Mouse (Mus musculus) CH12.LX (cell line): ENCODE results near the gene Numb. TPM values are rescaled to one million over a fixed set of nuclear protein-coding genes. Genes with fewer than 3 reads are reported as not detected.

Experiments used
- DNase-seq: peaks from one replicate; pipeline ENCODE4 v3.0.0-alpha.2; 2013; ENCODE audit errors: extremely low read depth
- H3K27ac ChIP-seq: 2 replicates; pipeline ENCODE4 v1.5.1; 2012; ENCODE audit warnings: low read depth, mild to moderate bottlenecking, control low read depth, moderate library complexity; ENCODE audit not compliant: insufficient read depth
- H3K27me3 ChIP-seq: replicated peaks from 2 replicates; pipeline ENCODE3; 2012; ENCODE audit warnings: inconsistent platforms
- H3K36me3 ChIP-seq, 2 experiments: replicated peaks in 1 of 2; 2 replicates each; pipeline versions ENCODE3 to v1.6.1; 2012; ENCODE audit warnings: inconsistent platforms in 1 of 2, low read length in 1 of 2, mild to moderate bottlenecking in 1 of 2, mixed read lengths in 1 of 2, moderate library complexity in 1 of 2; ENCODE audit not compliant: control insufficient read depth in 1 of 2, insufficient read depth in 1 of 2
- H3K4me1 ChIP-seq, 2 experiments: 2 replicates each; pipeline ENCODE4 v1.6.1; 2012; ENCODE audit warnings: inconsistent platforms in 1 of 2, moderate library complexity in 1 of 2; ENCODE audit not compliant: insufficient read depth in 2 of 2, control insufficient read depth in 1 of 2
- H3K4me2 ChIP-seq: 2 replicates; pipeline ENCODE4 v1.6.1; 2012; ENCODE audit warnings: low read depth, mild to moderate bottlenecking, control low read depth; ENCODE audit not compliant: poor library complexity, insufficient read depth, severe bottlenecking
- H3K4me3 ChIP-seq, 3 experiments: fragments of 150-350 bp in 1 of 3; sonication (generic) in 1 of 3; replicated peaks in 1 of 3; 2 replicates each; pipeline versions ENCODE3 to v1.5.1; 2011 to 2012; ENCODE audit warnings: low read depth in 2 of 3, low read length in 2 of 3, mild to moderate bottlenecking in 2 of 3, moderate library complexity in 2 of 3, control low read depth in 1 of 3, improper control_type of control experiment in 1 of 3, inconsistent platforms in 1 of 3, mixed read lengths in 1 of 3; ENCODE audit not compliant: poor library complexity in 1 of 3
- H3K79me2 ChIP-seq: replicated peaks from 2 replicates; pipeline ENCODE4 v1.6.1; 2012; ENCODE audit warnings: mild to moderate bottlenecking, moderate library complexity; ENCODE audit not compliant: control insufficient read depth, poor library complexity, insufficient read depth, severe bottlenecking; ENCODE audit errors: extremely low read depth
- H3K9ac ChIP-seq: 2 replicates; pipeline ENCODE4 v1.6.1; 2012; ENCODE audit warnings: low read depth, mild to moderate bottlenecking, control low read depth, moderate library complexity; ENCODE audit not compliant: insufficient read depth
- H3K9me3 ChIP-seq: replicated peaks from 2 replicates; pipeline ENCODE3; 2012; ENCODE audit warnings: low read length, inconsistent platforms, mixed read lengths
- CHD1 ChIP-seq: IDR thresholded peaks from 2 replicates; pipeline ENCODE4 v1.6.1; 2012; ENCODE audit warnings: low read depth, low read length, improper control_type of control experiment, inconsistent platforms
- CHD2 ChIP-seq: IDR thresholded peaks from 2 replicates; pipeline ENCODE4 v1.6.1; 2011; ENCODE audit warnings: low read length, improper control_type of control experiment
- CTCF ChIP-seq, 2 experiments: IDR thresholded peaks in 1 of 2; conservative IDR thresholded peaks in 1 of 2; 2 replicates each; pipeline ENCODE4 v1.5.1; 2011 to 2012; ENCODE audit warnings: low read depth in 2 of 2, low read length in 2 of 2, improper control_type of control experiment in 1 of 2, inconsistent platforms in 1 of 2, mild to moderate bottlenecking in 1 of 2, moderate library complexity in 1 of 2
- ELF1 ChIP-seq: IDR thresholded peaks from 2 replicates; pipeline ENCODE4 v1.6.1; 2014; ENCODE audit warnings: low read depth, mild to moderate bottlenecking, inconsistent platforms, low read length, improper control_type of control experiment
- EP300 ChIP-seq: IDR thresholded peaks from 2 replicates; pipeline ENCODE4 v1.6.1; 2011; ENCODE audit warnings: low read length, improper control_type of control experiment
- HCFC1 ChIP-seq: IDR thresholded peaks from 2 replicates; pipeline ENCODE4 v1.6.1; 2012; ENCODE audit warnings: low read depth, mild to moderate bottlenecking, inconsistent platforms, low read length, improper control_type of control experiment
- JUND ChIP-seq: conservative IDR thresholded peaks from 2 replicates; pipeline ENCODE4 v1.6.1; 2011; ENCODE audit warnings: low read depth, low read length, improper control_type of control experiment
- KAT2A ChIP-seq: IDR thresholded peaks from 2 replicates; pipeline ENCODE4 v1.6.1; 2012; ENCODE audit warnings: low read length, improper control_type of control experiment, inconsistent platforms; ENCODE audit not compliant: insufficient replicate concordance
- MAFK ChIP-seq: IDR thresholded peaks from 2 replicates; pipeline ENCODE4 v1.6.1; 2011; ENCODE audit warnings: low read length, improper control_type of control experiment; ENCODE audit not compliant: insufficient replicate concordance
- MAX ChIP-seq: IDR thresholded peaks from 2 replicates; pipeline ENCODE4 v1.6.1; 2011; ENCODE audit warnings: low read length, improper control_type of control experiment
- MEF2A ChIP-seq: IDR thresholded peaks from 2 replicates; pipeline ENCODE4 v1.6.1; 2014; ENCODE audit warnings: low read depth, mild to moderate bottlenecking, inconsistent platforms, low read length, improper control_type of control experiment, borderline replicate concordance
- MXI1 ChIP-seq: IDR thresholded peaks from 2 replicates; pipeline ENCODE4 v1.6.1; 2011; ENCODE audit warnings: mild to moderate bottlenecking, low read depth, low read length, improper control_type of control experiment
- NRF1 ChIP-seq: IDR thresholded peaks from 2 replicates; pipeline ENCODE4 v1.6.1; 2014; ENCODE audit warnings: low read depth, mild to moderate bottlenecking, inconsistent platforms, low read length, improper control_type of control experiment, moderate library complexity
- RAD21 ChIP-seq: IDR thresholded peaks from 2 replicates; pipeline ENCODE4 v1.6.1; 2011; ENCODE audit warnings: low read depth, mild to moderate bottlenecking, low read length, improper control_type of control experiment, moderate library complexity
- RCOR1 ChIP-seq: conservative IDR thresholded peaks from 2 replicates; pipeline ENCODE4 v1.6.1; 2012; ENCODE audit warnings: low read depth, mild to moderate bottlenecking, inconsistent platforms, low read length, improper control_type of control experiment
- SMC3 ChIP-seq: IDR thresholded peaks from 2 replicates; pipeline ENCODE4 v1.6.1; 2011; ENCODE audit warnings: low read depth, low read length, improper control_type of control experiment
- UBTF ChIP-seq: IDR thresholded peaks from 2 replicates; pipeline ENCODE4 v1.6.1; 2012; ENCODE audit warnings: low read depth, mild to moderate bottlenecking, inconsistent platforms, low read length, improper control_type of control experiment, moderate library complexity
- USF2 ChIP-seq: conservative IDR thresholded peaks from 2 replicates; pipeline ENCODE4 v1.6.1; 2011; ENCODE audit warnings: low read depth, low read length, improper control_type of control experiment
- dilution Hi-C: fragments of 300-500 bp; cut with MboI; formaldehyde crosslinking; loops from 2 replicates; pipeline ENCODE4 v1.14.3; 2020; ENCODE audit warnings: low sequenced_read_pairs; ENCODE audit not compliant: extremely low pct_unique_long_range_greater_than_20kb, extremely low pct_ligation_motif_present
- in situ Hi-C: fragments of 300-500 bp; cut with MboI; formaldehyde crosslinking; loops from 3 replicates; pipeline ENCODE4 v1.14.3; 2019; ENCODE audit warnings: low sequenced_read_pairs, low pct_ligation_motif_present, low pct_unique_long_range_greater_than_20kb, mixed read lengths
- polyA plus RNA-seq: library from polyadenylated mRNA; unstranded; fragments of >175 nt; gene quantifications from 2 replicates; pipeline ENCODE4 v1.2.1, GENCODE M21; 2012; ENCODE audit warnings: low read depth; ENCODE audit not compliant: insufficient read length
- total RNA-seq, 2 experiments: library from RNA; depleted of rRNA; stranded (reverse); fragments of 300-350 nt in 1 of 2; fragments of >200 nt in 1 of 2; gene quantifications; 2 replicates each; pipeline ENCODE4 v1.2.3; 2012 to 2014

Numb gene
- total and polyA plus RNA-seq, 3 experiments, result 5.3 to 6.9 (median 5.7) TPM

DNA sequence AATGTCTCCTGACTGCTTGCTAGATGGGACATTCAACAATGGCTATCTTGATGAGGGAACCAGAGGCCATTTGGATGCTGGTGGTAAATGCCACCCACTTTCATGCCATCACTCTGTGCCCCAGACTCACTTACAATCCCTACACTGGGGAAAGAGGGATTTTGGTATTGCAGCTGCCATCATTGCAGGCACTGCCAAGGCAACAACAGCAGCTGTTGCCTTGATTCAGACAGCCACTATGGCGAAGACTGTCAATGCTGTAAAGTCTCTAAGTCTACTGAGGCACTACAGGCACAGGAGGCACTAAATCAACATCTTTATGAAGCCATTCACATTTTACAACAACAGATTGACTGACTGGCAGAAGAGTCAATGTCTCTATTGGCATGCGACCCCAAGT is 30.5 kb downstream of the Numb start:
- no peak for DNase-seq
- TF ChIP-seq ELF1 (no peak), MXI1 (no peak)
- Histone ChIP-seq H3K9ac (no peak overlapping the region), H3K4me1 (no peaks in the 10 kb centered on the region), H3K27me3 (no peaks in the 10 kb centered on the region), H3K36me3 (peaks cover 2 to 21% of the 10 kb centered on the region in 2 experiments), H3K4me2 (no peak overlapping the region), H3K79me2 (no peaks in the 10 kb centered on the region), H3K27ac (no peak overlapping the region), H3K9me3 (no peaks in the 10 kb centered on the region), H3K4me3 (no peak overlapping the region)
- dilution Hi-C loops, result no loop called here
- in situ Hi-C loops, result no loop called here

DNA sequence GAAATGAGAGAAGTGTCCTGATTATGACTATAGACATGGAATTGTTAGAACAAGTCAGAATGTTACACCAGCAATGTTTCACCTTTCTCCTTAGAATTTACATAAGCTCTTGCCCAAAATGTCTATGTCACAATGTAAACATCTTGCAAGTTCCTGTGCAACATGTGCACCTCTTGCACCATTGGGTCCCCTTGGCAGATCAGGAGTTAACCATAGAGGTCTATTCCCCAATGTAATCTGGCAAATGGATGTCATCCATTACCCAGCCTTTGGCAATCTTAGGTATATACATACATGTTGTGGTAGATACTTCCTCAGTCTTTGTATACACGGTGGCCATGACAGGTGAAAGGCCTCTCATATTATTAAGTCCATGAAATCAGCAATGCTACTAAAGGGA is 32.6 kb downstream of the Numb start:
- H3K9me3 ChIP-seq, result peaks cover 3% of the 10 kb centered on the region
- no peak for DNase-seq
- H3K4me3 ChIP-seq, result no peak overlapping the region
- H3K9ac ChIP-seq, result no peak overlapping the region
- no peaks in the 10 kb centered on the region for H3K27me3 ChIP-seq
- no peak overlapping the region for H3K27ac ChIP-seq
- in situ Hi-C loops (no loop called here), dilution Hi-C loops (no loop called here)
- TF ChIP-seq CTCF (conservative IDR thresholded peaks at IDR 0.05 in 1 of 2, IDR thresholded peaks at IDR 0.05 in 1 of 2; ENCODE audit: low read depth in 2 of 2, low read length in 2 of 2) (no peak), NRF1 (no peak), SMC3 (no peak), ELF1 (no peak), MAFK (no peak), MEF2A (no peak), HCFC1 (no peak), JUND (no peak), CHD2 (no peak), RAD21 (no peak), RCOR1 (no peak), CHD1 (no peak), UBTF (no peak), MAX (no peak), USF2 (no peak), EP300 (no peak), KAT2A (no peak)
- H3K79me2 ChIP-seq, result no peaks in the 10 kb centered on the region
- no peak overlapping the region for H3K4me2 ChIP-seq
- peaks cover 0 to 2% of the 10 kb centered on the region in 2 experiments; a peak in 1 of 4 replicates for H3K4me1 ChIP-seq
- peaks cover 2 to 37% of the 10 kb centered on the region in 2 experiments for H3K36me3 ChIP-seq
